Mouse (Mus musculus): ENCODE results near the gene Ankrd44. TPM values are rescaled to one million over a fixed set of nuclear protein-coding genes. Genes with fewer than 3 reads are reported as not detected.

Ankrd44 gene
- polyA plus RNA-seq, 1 experiment, result 0.55 TPM

- TF ChIP-seq GATA1 (IDR thresholded peaks at IDR 0.05; ENCODE audit: borderline replicate concordance, low read length), result no peak
- TF ChIP-seq FLI1 (IDR thresholded peaks at IDR 0.05; ENCODE audit: low read length), result no peak
- Histone ChIP-seq H3K9me3 (no peaks in the 10 kb centered on the region), H3K4me3 (replicated peaks) (no peak overlapping the region), H3K4me1 (no peaks in the 10 kb centered on the region), H3K27me3 (replicated peaks) (no peaks in the 10 kb centered on the region), H3K36me3 (replicated peaks; ENCODE audit: low read length) (peaks cover 14% of the 10 kb centered on the region)
These were observed 248.2 kb downstream of the Ankrd44 start for GRCm38 (mm10) chr1:54678037-54678436.

GRCm38 (mm10) chr1:54675478-54675877, 250.7 kb downstream of the Ankrd44 start:
- Histone ChIP-seq H3K36me3 (replicated peaks; ENCODE audit: low read length) (peaks cover 9% of the 10 kb centered on the region), H3K4me1 (no peaks in the 10 kb centered on the region)
- TF ChIP-seq FLI1 (IDR thresholded peaks at IDR 0.05; ENCODE audit: low read length), result no peak
- TF ChIP-seq GATA1 (IDR thresholded peaks at IDR 0.05; ENCODE audit: borderline replicate concordance, low read length), result no peak

DNA sequence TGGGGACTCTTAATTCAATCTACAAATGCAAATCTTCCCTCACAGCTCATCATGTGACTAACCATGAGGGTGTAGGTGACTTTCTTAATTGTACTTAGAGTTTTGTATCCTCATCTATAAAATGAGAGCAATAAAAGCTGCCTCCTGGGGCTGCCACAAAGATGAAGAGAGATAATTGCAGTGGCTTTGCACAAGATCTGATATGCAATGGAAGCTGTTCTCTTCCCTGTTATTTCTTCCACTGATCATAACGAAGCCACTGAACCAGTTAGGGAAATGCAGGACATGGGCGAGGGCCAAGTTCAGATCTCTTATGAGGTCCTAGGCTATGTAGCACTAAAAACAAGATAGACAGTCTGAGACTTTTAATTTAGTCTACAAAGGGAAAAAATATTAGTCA, 258.2 kb downstream of the Ankrd44 start:
- Histone ChIP-seq H3K9me3 (no peaks in the 10 kb centered on the region), H3K4me1 (peaks cover 7% of the 10 kb centered on the region; the same call in 1 of the 2 replicates), H3K4me3 (replicated peaks) (no peak overlapping the region), H3K27me3 (replicated peaks) (no peaks in the 10 kb centered on the region), H3K36me3 (replicated peaks; ENCODE audit: low read length) (peaks cover 6% of the 10 kb centered on the region)
- no peak for TF ChIP-seq GATA1 (IDR thresholded peaks at IDR 0.05; ENCODE audit: borderline replicate concordance, low read length)
- TF ChIP-seq FLI1 (IDR thresholded peaks at IDR 0.05; ENCODE audit: low read length), result no peak

More at GRCm38 (mm10) chr1:54675478-54675877, 250.7 kb downstream of the Ankrd44 start:
- Histone ChIP-seq H3K27me3 (replicated peaks) (no peaks in the 10 kb centered on the region), H3K9me3 (no peaks in the 10 kb centered on the region), H3K4me3 (replicated peaks) (no peak overlapping the region)

- no peaks in the 10 kb centered on the region for H3K9me3 ChIP-seq
- peaks cover 22% of the 10 kb centered on the region for H3K36me3 ChIP-seq (replicated peaks; ENCODE audit: low read length)
- no peak overlapping the region for H3K4me3 ChIP-seq (replicated peaks)
- TF ChIP-seq GATA1 (IDR thresholded peaks at IDR 0.05; ENCODE audit: borderline replicate concordance, low read length) (no peak), FLI1 (IDR thresholded peaks at IDR 0.05; ENCODE audit: low read length) (no peak)
- no peaks in the 10 kb centered on the region for H3K27me3 ChIP-seq (replicated peaks)
- H3K4me1 ChIP-seq, result peaks cover 10% of the 10 kb centered on the region; the same call in 1 of the 2 replicates
These were observed 260.4 kb downstream of the Ankrd44 start for GRCm38 (mm10) chr1:54665582-54666405.

GRCm38 (mm10) chr1:54665095-54665494, 261.1 kb downstream of the Ankrd44 start:
- Histone ChIP-seq H3K9me3 (no peaks in the 10 kb centered on the region), H3K27me3 (replicated peaks) (no peaks in the 10 kb centered on the region), H3K4me1 (peaks cover 10% of the 10 kb centered on the region; the same call in 1 of the 2 replicates), H3K4me3 (replicated peaks) (no peak overlapping the region), H3K36me3 (replicated peaks; ENCODE audit: low read length) (peaks cover 25% of the 10 kb centered on the region)
- TF ChIP-seq FLI1 (IDR thresholded peaks at IDR 0.05; ENCODE audit: low read length) (no peak), GATA1 (IDR thresholded peaks at IDR 0.05; ENCODE audit: borderline replicate concordance, low read length) (no peak)

GRCm38 (mm10) chr1:54660674-54661073, 265.5 kb downstream of the Ankrd44 start:
- Histone ChIP-seq H3K9me3 (no peaks in the 10 kb centered on the region), H3K4me3 (replicated peaks) (no peak overlapping the region), H3K36me3 (replicated peaks; ENCODE audit: low read length) (peaks cover 37% of the 10 kb centered on the region), H3K4me1 (peaks cover 7% of the 10 kb centered on the region; the same call in 1 of the 2 replicates), H3K27me3 (replicated peaks) (no peaks in the 10 kb centered on the region)
- TF ChIP-seq FLI1 (IDR thresholded peaks at IDR 0.05; ENCODE audit: low read length) (no peak), GATA1 (IDR thresholded peaks at IDR 0.05; ENCODE audit: borderline replicate concordance, low read length) (no peak)

- no peak overlapping the region for H3K4me3 ChIP-seq (replicated peaks)
- no peaks in the 10 kb centered on the region for H3K9me3 ChIP-seq
- peaks cover 44% of the 10 kb centered on the region for H3K36me3 ChIP-seq (replicated peaks; ENCODE audit: low read length)
- 0 out of 2 replicates have a peak, but pooled peaks cover 3% of the 10 kb centered on the region for H3K4me1 ChIP-seq
- TF ChIP-seq GATA1 (IDR thresholded peaks at IDR 0.05; ENCODE audit: borderline replicate concordance, low read length) (no peak), FLI1 (IDR thresholded peaks at IDR 0.05; ENCODE audit: low read length) (no peak)
- no peaks in the 10 kb centered on the region for H3K27me3 ChIP-seq (replicated peaks)
These were observed 267.6 kb downstream of the Ankrd44 start for GRCm38 (mm10) chr1:54658558-54658957.

DNA sequence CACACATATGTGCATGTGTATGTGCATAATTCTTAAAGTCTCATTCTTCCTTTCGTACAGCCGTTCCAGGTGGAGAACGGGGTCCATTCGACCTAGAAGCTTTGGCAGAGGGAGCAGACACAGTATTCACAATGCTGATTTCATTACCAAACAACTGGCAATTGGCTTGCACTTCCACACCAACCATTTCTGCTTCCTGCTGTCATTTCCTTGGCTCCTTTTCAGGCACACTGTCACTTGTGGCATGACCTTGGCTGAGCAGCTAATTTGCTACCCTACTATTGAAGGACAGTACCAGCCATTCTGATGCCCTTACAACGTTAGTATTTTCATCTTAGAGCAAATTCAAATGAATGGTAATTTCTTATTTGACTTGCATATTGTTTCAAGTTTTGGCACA, 277.9 kb downstream of the Ankrd44 start:
- Histone ChIP-seq H3K27me3 (replicated peaks) (no peaks in the 10 kb centered on the region), H3K36me3 (replicated peaks; ENCODE audit: low read length) (peaks cover 20% of the 10 kb centered on the region), H3K4me1 (peaks cover 25% of the 10 kb centered on the region), H3K4me3 (replicated peaks) (no peak overlapping the region), H3K9me3 (no peaks in the 10 kb centered on the region)
- TF ChIP-seq GATA1 (IDR thresholded peaks at IDR 0.05; ENCODE audit: borderline replicate concordance, low read length) (no peak), FLI1 (IDR thresholded peaks at IDR 0.05; ENCODE audit: low read length) (no peak)

DNA sequence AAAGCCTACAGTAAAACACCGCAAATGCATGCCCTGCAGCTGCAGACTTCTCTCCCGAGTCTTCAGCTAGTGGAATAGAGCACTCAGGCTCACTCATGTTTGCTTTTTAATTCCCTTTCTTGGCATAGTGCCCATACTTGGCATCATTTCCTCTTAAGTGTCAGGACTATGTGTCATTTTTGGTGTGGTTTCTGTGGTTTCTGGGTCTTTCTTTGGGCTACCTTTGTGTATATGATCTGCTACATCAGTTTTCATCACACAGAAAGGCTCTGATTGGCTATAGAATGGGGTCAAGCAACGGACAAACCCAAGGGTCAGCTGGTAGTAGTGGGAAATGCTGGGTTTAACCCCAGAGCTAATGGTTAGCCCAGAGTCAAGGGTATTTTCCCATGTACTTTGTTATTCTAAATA, 278.8 kb downstream of the Ankrd44 start:
- H3K27me3 ChIP-seq (replicated peaks), result no peaks in the 10 kb centered on the region
- H3K4me1 ChIP-seq, result peaks cover 26% of the 10 kb centered on the region
- TF ChIP-seq FLI1 (IDR thresholded peaks at IDR 0.05; ENCODE audit: low read length) (no peak), GATA1 (IDR thresholded peaks at IDR 0.05; ENCODE audit: borderline replicate concordance, low read length) (no peak)
- H3K36me3 ChIP-seq (replicated peaks; ENCODE audit: low read length), result peaks cover 16% of the 10 kb centered on the region
- no peak overlapping the region for H3K4me3 ChIP-seq (replicated peaks)
- no peaks in the 10 kb centered on the region for H3K9me3 ChIP-seq

- Histone ChIP-seq H3K27me3 (replicated peaks) (no peaks in the 10 kb centered on the region), H3K9me3 (no peaks in the 10 kb centered on the region; the same call in 1 of the 2 replicates), H3K4me3 (replicated peaks) (no peak overlapping the region), H3K36me3 (replicated peaks; ENCODE audit: low read length) (no peaks in the 10 kb centered on the region), H3K4me1 (peaks cover 4% of the 10 kb centered on the region; the same call in 1 of the 2 replicates)
- TF ChIP-seq FLI1 (IDR thresholded peaks at IDR 0.05; ENCODE audit: low read length), result no peak
- TF ChIP-seq GATA1 (IDR thresholded peaks at IDR 0.05; ENCODE audit: borderline replicate concordance, low read length), result no peak
These were observed 285.9 kb downstream of the Ankrd44 start for GRCm38 (mm10) chr1:54640184-54640795.

All from megakaryocyte, embryonic 14.5 days (primary cell).